Mouse (Mus musculus) liver, embryonic 15.5 days (tissue): ENCODE data around the gene Ahdc1. TPM values are rescaled to one million over a fixed set of nuclear protein-coding genes. Genes with fewer than 3 reads are reported as not detected.

Experiments used
- ATAC-seq: fragments of 200-750 bp; cut with Nextera tagmentation; 2 replicates; pipeline ENCODE4 v1.8.0; 2017; ENCODE audit warnings: moderate number of reproducible peaks, mild to moderate bottlenecking, moderate library complexity; ENCODE audit not compliant: insufficient read depth
- H3K27ac ChIP-seq: fragments of 300-500 bp; sonication (generic); replicated peaks from 2 replicates; pipeline ENCODE4 v1.5.1; 2015; ENCODE audit warnings: mild to moderate bottlenecking, inconsistent platforms
- H3K27me3 ChIP-seq: fragments of 300-500 bp; sonication (generic); 2 replicates; pipeline ENCODE4 v1.6.1; 2015; ENCODE audit warnings: mild to moderate bottlenecking, inconsistent platforms
- H3K36me3 ChIP-seq: fragments of 300-500 bp; sonication (generic); replicated peaks from 2 replicates; pipeline ENCODE4 v1.6.1; 2015; ENCODE audit warnings: moderate library complexity, mild to moderate bottlenecking, inconsistent platforms
- H3K4me1 ChIP-seq: fragments of 300-500 bp; sonication (generic); replicated peaks from 2 replicates; pipeline ENCODE4 v1.6.1; 2015; ENCODE audit warnings: inconsistent platforms
- H3K4me2 ChIP-seq: fragments of 300-500 bp; sonication (generic); 2 replicates; pipeline ENCODE4 v1.6.1; 2015; ENCODE audit warnings: moderate library complexity, mild to moderate bottlenecking, inconsistent platforms
- H3K4me3 ChIP-seq: fragments of 300-500 bp; sonication (generic); replicated peaks from 2 replicates; pipeline ENCODE4 v1.5.1; 2015; ENCODE audit warnings: mild to moderate bottlenecking, inconsistent platforms
- H3K9ac ChIP-seq: fragments of 300-500 bp; sonication (generic); 2 replicates; pipeline ENCODE4 v1.6.1; 2015; ENCODE audit warnings: moderate library complexity, mild to moderate bottlenecking, inconsistent platforms
- H3K9me3 ChIP-seq: fragments of 300-500 bp; sonication (generic); replicated peaks from 2 replicates; pipeline ENCODE4 v1.6.1; 2016; ENCODE audit warnings: inconsistent platforms
- WGBS: fragments of 180-500 bp; shearing (Covaris S2); methylation state at CpG from one replicate; pipeline ENCODE4 v1.1.7; 2015; ENCODE audit warnings: mixed read lengths; ENCODE audit not compliant: insufficient replicate concordance; 5-methylcytosine and 5-hydroxymethylcytosine counted together
- polyA plus RNA-seq: library from polyadenylated mRNA; unstranded; fragments of >200 nt; fragmentation: Nextera tagmentation; extraction: Ambion mirVana; gene quantifications from 2 replicates; pipeline ENCODE4 v1.2.1, GENCODE M21; 2015

Gene Ahdc1
- polyA plus RNA-seq, 1 experiment from 2014 or later, result 1.1 TPM

- peak overlapping the region; percentile 36; the same call in 1 of the 2 replicates for H3K4me3 ChIP-seq
- 31% methylated on average over 11 of the region's 11 CpGs for WGBS
- peak overlapping the region; percentile 92 for H3K27ac ChIP-seq
- H3K4me1 ChIP-seq, result peaks cover 63% of the 10 kb centered on the region
- H3K9me3 ChIP-seq, result no peaks in the 10 kb centered on the region
- no peaks in the 10 kb centered on the region for H3K27me3 ChIP-seq
- peak overlapping the region; percentile 53; the same call in 1 of the 2 replicates for H3K9ac ChIP-seq
- peak; percentile 10; the same call in 1 of the 2 replicates for ATAC-seq
- peaks cover 25% of the 10 kb centered on the region for H3K36me3 ChIP-seq
- peak overlapping the region; percentile 76 for H3K4me2 ChIP-seq
Measured at GRCm38 (mm10) chr4:133058513-133059480, 47.7 kb downstream of the Ahdc1 start.

- H3K4me2 ChIP-seq, result no peak overlapping the region
- peaks cover 58% of the 10 kb centered on the region for H3K4me1 ChIP-seq
- H3K27me3 ChIP-seq, result no peaks in the 10 kb centered on the region
- no peak overlapping the region for H3K4me3 ChIP-seq
- WGBS, result 64% methylated on average over 11 of the region's 11 CpGs
- no peak overlapping the region for H3K9ac ChIP-seq
- no peak overlapping the region for H3K27ac ChIP-seq
- H3K9me3 ChIP-seq, result no peaks in the 10 kb centered on the region
- peaks cover 40% of the 10 kb centered on the region for H3K36me3 ChIP-seq
- no peak for ATAC-seq
Measured at GRCm38 (mm10) chr4:133060702-133061101, 49.6 kb downstream of the Ahdc1 start.

GRCm38 (mm10) chr4:133061798-133062197 lies 50.7 kb downstream of the Ahdc1 start:
- WGBS, result 85% methylated on average over 20 of the region's 20 CpGs
- no peak for ATAC-seq
- no peak overlapping the region for H3K9ac ChIP-seq

GRCm38 (mm10) chr4:133062286-133062685 lies 51.2 kb downstream of the Ahdc1 start:
- no peak overlapping the region for H3K4me3 ChIP-seq
- H3K27ac ChIP-seq, result no peak overlapping the region
- no peak for ATAC-seq
- no peak overlapping the region for H3K4me2 ChIP-seq
- H3K36me3 ChIP-seq, result peaks cover 45% of the 10 kb centered on the region
- no peak overlapping the region for H3K9ac ChIP-seq
- no peaks in the 10 kb centered on the region for H3K27me3 ChIP-seq
- 89% methylated on average over 14 of the region's 14 CpGs for WGBS
- no peaks in the 10 kb centered on the region for H3K9me3 ChIP-seq
- peaks cover 42% of the 10 kb centered on the region for H3K4me1 ChIP-seq

More at GRCm38 (mm10) chr4:133061798-133062197, 50.7 kb downstream of the Ahdc1 start:
- no peaks in the 10 kb centered on the region for H3K27me3 ChIP-seq
- peaks cover 45% of the 10 kb centered on the region for H3K36me3 ChIP-seq
- peaks cover 47% of the 10 kb centered on the region for H3K4me1 ChIP-seq
- no peak overlapping the region for H3K27ac ChIP-seq
- no peak overlapping the region for H3K4me3 ChIP-seq
- no peaks in the 10 kb centered on the region for H3K9me3 ChIP-seq
- H3K4me2 ChIP-seq, result no peak overlapping the region

GRCm38 (mm10) chr4:133063203-133063602 lies 52.1 kb downstream of the Ahdc1 start:
- no peak overlapping the region for H3K4me2 ChIP-seq
- H3K4me1 ChIP-seq, result peaks cover 33% of the 10 kb centered on the region
- H3K36me3 ChIP-seq, result peaks cover 45% of the 10 kb centered on the region
- no peak overlapping the region for H3K4me3 ChIP-seq
- WGBS, result 86% methylated on average over 18 of the region's 18 CpGs
- H3K27ac ChIP-seq, result no peak overlapping the region
- H3K9ac ChIP-seq, result no peak overlapping the region
- H3K9me3 ChIP-seq, result no peaks in the 10 kb centered on the region
- no peaks in the 10 kb centered on the region for H3K27me3 ChIP-seq
- ATAC-seq, result no peak

- peaks cover 27% of the 10 kb centered on the region for H3K4me1 ChIP-seq
- H3K27me3 ChIP-seq, result no peaks in the 10 kb centered on the region
- WGBS, result 80% methylated on average over 13 of the region's 13 CpGs
- no peaks in the 10 kb centered on the region for H3K9me3 ChIP-seq
- H3K9ac ChIP-seq, result no peak overlapping the region
- H3K36me3 ChIP-seq, result peaks cover 45% of the 10 kb centered on the region
- peak overlapping the region; percentile 48; the same call in 1 of the 2 replicates for H3K27ac ChIP-seq
- H3K4me3 ChIP-seq, result no peak overlapping the region
- no peak overlapping the region for H3K4me2 ChIP-seq
- ATAC-seq, result peak; percentile 40; the same call in 1 of the 2 replicates
Measured at GRCm38 (mm10) chr4:133063799-133064198, 52.7 kb downstream of the Ahdc1 start.

- Histone ChIP-seq H3K9me3 (no peaks in the 10 kb centered on the region), H3K9ac (no peak overlapping the region), H3K4me2 (no peak overlapping the region), H3K36me3 (peaks cover 45% of the 10 kb centered on the region), H3K4me1 (peaks cover 17% of the 10 kb centered on the region), H3K4me3 (no peak overlapping the region), H3K27me3 (no peaks in the 10 kb centered on the region), H3K27ac (no peak overlapping the region)
- WGBS, result 86% methylated on average over 19 of the region's 19 CpGs
- ATAC-seq, result no peak
Measured at GRCm38 (mm10) chr4:133064791-133065190, 53.7 kb downstream of the Ahdc1 start.

GRCm38 (mm10) chr4:133065894-133066386 lies 54.9 kb downstream of the Ahdc1 start:
- Histone ChIP-seq H3K4me3 (no peak overlapping the region), H3K27me3 (no peaks in the 10 kb centered on the region), H3K9me3 (no peaks in the 10 kb centered on the region), H3K36me3 (peaks cover 45% of the 10 kb centered on the region), H3K4me2 (no peak overlapping the region), H3K4me1 (0 out of 2 replicates have a peak, but pooled peaks cover 8% of the 10 kb centered on the region), H3K27ac (no peak overlapping the region), H3K9ac (no peak overlapping the region)
- WGBS, result 79% methylated on average over 14 of the region's 14 CpGs
- no peak for ATAC-seq

- Histone ChIP-seq H3K9ac (no peak overlapping the region), H3K27ac (no peak overlapping the region), H3K9me3 (no peaks in the 10 kb centered on the region), H3K27me3 (no peaks in the 10 kb centered on the region), H3K4me3 (no peak overlapping the region), H3K36me3 (peaks cover 23% of the 10 kb centered on the region), H3K4me2 (no peak overlapping the region), H3K4me1 (0 out of 2 replicates have a peak, but pooled peaks cover 1% of the 10 kb centered on the region)
- WGBS, result 76% methylated on average over 12 of the region's 12 CpGs
- no peak for ATAC-seq
Measured at GRCm38 (mm10) chr4:133068400-133069138, 57.5 kb downstream of the Ahdc1 start.

- no peak overlapping the region for H3K4me2 ChIP-seq
- no peak for ATAC-seq
- H3K9ac ChIP-seq, result no peak overlapping the region
- H3K4me3 ChIP-seq, result no peak overlapping the region
- H3K27me3 ChIP-seq, result no peaks in the 10 kb centered on the region
- H3K4me1 ChIP-seq, result peaks cover 13% of the 10 kb centered on the region
- H3K36me3 ChIP-seq, result peaks cover 11% of the 10 kb centered on the region
- WGBS, result 71% methylated on average over 3 of the region's 3 CpGs
- no peak overlapping the region for H3K27ac ChIP-seq
- no peaks in the 10 kb centered on the region for H3K9me3 ChIP-seq
Measured at GRCm38 (mm10) chr4:133070388-133070787, 59.3 kb downstream of the Ahdc1 start.
